Mouse (Mus musculus): ENCODE results near the gene Plpp6.
"Not testable (repeated sequence)": the region's sequence is repeated elsewhere in the genome, so short reads cannot be mapped to it uniquely, and the experiment has no call there.

Gene Plpp6

DNA sequence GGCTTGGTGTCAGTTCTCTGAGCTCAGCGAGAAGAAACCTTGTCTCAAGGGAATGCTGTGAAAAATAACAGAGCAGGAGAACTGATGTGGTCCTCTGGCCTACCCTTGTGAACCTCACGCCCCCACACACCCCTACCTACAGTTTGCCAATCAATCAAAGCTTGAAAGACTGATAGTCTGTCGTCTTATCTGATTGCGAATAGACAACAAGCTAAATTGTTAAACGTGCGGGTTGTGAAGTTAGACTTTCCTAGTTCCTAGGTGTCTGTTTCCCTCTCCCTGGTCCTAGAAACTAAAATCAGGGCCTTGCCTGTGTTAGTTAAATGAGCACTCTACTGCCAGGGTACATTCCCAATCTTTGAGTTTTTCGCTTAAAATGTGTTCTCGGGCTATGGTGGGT is 25.8 kb downstream of the Plpp6 start:
- DNase-seq (ENCODE audit: low spot score), result no peak

DNA sequence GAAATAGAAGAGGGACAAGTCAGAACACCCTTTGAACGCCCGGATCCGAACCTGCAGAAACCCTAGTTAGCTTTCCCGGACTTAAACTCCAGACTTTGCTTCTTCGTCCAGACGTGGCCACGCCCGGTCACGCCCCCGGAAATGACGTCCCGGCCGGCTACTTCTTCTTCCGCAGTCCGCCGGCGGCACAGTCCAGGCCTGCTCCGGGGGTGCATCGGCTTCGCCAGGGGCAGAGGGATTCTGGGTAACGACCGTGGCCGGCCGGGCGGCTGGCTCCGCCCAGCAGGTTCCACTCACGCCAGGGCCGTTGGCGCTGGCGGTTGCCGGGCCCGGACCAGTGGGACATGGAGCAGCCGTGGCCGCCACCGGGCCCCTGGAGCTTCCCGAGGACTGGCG is 26.4 kb downstream of the Plpp6 start, which contains the start of gene Cdc37l1:
Cdc37l1 (plus strand) TSS at position 159 of the 396 bp plus-strand sequence.
- peak; percentile 88 for DNase-seq (ENCODE audit: low spot score)

DNA sequence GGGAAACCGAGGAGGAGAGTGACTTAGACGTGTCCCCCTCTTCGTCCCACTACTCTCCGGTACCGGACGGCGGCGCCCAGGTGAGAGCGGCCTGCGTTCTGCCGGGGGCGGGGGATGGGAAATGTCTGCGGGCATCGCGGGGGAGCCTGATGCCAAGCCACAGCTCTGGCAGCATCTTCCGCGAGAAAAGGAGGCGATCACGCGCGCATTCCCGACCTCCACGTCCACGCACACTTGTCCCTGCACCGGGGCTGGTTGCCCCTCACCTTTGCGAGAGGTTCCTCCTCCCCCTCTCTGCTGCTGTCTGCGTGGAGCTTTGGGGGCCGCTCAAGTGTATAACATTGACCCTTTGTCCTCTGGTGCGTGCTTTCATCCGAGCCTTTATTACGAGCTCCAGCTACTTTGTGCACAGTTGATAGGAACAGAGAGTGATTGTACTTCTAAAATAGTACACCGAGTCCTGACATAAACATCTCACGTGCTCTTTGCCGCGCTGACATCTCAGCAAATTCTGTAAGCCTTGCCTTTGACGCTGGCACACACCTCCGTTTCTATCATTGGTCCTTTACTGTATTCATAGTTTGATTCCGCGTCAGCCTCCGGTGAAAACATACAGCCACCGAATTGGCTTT is 27.0 kb downstream of the Plpp6 start:
- DNase-seq (ENCODE audit: low spot score), result no peak

DNA sequence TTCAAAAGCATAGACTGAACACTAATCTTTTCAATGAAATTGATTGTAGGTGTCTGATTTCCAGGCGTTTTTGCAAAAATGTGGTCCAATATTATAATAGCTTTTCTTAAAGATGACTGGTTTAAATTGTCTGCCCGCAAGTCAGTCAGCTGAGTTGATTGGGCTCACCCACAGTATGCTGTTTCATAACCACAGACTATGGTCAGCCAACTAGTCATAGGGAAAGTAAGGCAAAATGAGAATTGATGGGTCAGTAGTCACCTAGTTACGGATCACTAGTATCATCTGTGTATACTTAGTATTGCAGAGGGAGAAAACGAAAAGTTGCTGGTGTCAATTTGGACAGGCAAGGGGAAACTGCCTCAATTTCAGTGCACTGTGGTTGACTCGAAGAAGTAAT is 27.6 kb downstream of the Plpp6 start:
- DNase-seq (ENCODE audit: low spot score), result no peak

DNA sequence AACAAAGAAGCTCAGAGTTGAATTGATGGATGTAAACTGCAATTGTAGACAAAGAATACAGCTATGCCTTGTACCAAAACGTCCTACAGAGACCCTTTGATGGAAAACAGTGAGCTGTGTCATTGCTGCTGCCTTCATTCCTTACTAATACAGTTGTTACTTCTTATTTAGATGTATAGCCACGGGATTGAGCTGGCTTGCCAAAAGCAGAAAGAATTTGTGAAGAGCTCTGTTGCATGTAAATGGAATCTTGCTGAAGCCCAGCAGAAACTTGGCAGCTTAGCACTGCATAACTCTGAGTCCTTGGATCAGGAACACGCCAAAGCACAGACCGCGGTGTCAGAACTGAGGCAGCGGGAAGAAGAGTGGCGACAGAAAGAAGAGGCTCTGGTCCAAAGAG is 31.1 kb downstream of the Plpp6 start:
- no peak for DNase-seq (ENCODE audit: low spot score)

DNA sequence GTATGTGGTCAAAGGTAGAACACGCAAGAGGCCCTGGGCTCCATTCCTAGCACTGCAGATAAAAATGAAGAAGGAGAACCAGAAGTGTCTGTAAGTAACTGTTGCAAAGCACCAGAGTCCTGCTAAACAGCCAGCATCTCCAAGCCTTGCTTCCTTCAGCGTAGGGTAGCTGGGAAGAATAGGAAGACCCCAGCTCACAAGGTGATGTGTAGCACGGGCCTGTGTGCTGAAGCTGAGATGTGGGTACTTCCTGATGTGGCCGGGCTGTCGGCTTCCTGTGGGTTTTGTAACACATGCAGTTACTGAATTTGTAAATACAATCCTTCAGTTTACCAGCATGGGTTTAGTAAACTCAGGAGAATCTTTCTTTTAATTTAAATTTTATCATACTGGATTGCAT is 31.6 kb downstream of the Plpp6 start:
- DNase-seq (ENCODE audit: low spot score), result no peak

DNA sequence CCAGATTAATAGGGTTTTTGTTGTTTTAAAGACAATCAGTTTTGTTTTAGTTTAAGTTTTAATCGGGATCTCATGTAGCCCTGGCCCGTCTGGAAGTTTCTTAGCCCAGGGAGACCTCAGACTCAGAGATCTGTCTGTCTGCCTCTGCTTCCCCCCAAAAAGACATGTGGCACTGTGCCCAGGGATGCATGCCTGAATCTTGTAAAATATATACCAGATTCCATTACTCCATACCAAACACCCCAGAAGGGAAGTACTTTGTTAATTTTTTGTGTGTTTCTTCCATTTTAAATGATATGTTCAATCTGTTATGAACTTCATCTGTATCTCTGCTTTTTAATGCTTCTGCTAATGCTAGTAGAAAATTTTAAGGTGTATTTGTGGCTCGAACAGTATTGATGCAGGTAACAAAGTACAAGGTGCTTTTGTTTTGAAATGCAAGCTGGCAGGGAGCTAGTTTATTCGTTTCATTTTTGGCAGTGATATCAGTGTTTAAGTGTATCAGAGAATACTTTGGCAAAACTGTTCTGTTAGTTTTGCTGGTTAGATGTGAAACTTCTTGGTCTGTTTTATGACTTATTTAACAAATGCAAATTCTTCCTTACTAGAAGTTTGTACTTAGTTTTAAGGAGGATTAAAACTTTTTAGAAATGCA is 34.4 kb downstream of the Plpp6 start:
- DNase-seq (ENCODE audit: low spot score), result no peak

DNA sequence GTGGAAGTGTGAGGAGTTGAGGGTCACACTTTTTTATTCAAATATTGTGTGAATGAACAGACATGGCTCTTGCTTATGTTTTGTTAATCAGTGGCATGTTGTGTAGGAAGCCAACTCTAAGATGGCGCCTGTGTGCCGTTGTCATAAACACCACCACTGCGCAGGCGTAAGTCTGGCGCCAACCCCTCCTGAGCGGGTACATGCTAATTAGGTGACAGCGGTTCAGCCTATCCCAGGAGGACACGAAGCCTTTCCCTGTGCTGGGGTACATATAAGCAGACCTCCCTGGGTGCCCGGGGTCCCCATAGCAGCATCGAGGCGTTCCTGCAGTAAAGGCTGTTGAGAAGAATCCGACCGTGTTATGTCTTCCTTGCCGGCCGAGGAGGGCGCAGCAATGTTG is 36.6 kb downstream of the Plpp6 start:
- not testable (repeated sequence) for DNase-seq (ENCODE audit: low spot score)

DNA sequence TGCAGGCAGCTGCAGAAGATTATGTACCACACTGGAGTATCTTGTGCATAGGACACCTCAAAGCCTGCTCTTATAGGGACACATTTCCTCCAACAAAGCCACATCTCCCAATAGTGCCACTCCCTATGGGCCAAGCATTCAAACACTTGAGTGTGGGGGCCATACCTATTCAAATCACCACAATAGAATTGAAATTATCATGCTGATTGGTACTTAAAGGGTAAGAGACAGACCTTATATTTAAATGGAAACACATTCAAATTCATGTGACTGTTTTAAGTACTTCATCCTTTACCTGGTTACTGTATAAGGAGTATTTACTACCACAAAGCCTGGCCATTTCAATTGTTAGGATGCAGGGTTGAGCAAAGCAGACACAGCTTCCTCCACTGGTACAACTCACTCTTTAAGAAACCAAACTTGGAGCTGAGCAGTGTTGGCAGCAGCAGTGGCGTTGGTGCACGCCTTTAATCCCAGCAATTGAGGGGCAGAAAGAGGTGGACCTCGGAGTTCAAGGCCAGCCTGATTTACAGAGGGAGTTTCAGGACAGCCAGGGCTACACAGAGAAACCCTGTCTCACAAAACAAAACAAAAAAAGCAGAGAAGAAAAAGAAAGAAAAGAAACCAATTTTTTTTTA is 44.4 kb downstream of the Plpp6 start:
- no peak for DNase-seq (ENCODE audit: low spot score)

DNA sequence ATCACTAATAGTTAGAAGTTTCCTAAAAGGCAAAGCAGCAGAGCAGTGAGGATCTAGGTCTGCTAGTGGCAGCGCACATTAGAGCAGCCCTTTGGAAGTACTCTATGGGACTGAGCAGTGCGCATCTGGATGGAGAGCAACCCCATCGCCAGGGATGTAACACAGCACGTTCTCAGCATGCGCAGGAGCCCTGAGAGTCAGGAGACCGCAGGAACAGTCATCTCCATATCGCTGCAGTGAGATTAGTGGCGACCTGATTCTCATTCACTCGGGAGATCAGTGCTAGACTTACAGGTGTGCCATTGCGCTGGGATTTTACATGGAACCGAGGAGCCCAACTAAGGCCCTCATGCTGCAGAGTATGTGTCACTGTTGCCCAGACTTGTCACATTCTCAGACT is 45.3 kb downstream of the Plpp6 start:
- no peak for DNase-seq (ENCODE audit: low spot score)

DNA sequence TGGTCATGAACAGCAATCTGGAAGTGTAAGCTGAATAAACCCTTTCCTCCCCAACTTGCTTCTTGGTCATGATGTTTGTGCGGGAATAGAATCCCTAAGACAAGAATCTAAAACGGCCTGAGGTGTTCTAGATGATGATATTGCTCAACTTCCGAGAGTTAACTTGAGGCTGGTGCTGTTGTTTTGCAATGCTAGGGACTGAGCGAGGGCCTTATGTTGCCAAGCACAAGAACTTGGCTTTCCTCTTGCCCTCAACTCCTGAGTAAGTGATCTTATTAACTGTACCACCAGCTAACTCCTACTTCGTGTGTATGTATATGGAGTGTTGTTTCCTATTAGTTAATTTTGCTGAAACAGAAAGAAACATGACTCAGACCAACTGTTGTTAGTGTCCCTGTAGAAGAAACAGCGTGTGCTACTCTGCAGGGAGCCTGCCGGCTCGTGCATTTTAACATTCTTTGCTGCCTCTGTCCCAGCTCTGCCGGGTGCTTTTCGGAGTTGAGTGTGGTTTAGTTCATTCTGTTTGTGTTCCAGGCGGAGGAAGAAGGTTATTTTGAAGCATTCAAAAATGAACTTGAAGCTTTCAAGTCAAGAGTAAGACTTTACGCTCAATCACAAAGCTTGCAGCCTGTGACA is 47.7 kb downstream of the Plpp6 start:
- DNase-seq (ENCODE audit: low spot score), result no peak

DNA sequence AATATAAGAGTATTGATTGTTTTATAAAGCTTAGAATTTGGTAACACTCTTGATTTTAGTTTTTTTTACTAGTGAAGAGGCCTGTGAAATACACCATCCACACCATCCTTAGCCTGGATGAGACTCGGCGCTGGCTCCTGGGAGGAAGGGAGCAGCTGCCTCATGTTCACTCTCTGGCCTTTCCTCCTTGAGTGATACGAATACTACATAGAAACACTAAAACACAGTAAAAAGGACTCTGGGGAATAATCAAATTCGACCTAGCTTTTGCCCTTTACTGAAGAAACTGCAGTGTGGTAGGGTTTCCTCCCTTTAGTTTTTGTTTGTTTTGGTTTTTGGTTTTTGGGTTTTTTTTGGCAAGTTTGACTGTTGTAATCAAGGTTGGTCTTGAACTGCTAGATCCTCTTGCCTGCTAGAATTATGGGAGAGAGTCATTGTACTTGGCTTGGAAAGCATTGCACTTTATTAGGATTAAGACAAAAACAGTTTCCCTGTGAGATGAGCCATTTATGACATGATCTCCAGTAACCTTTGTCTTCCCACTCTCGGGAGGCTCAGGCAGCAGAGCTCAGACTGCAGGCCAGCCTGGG is 50.8 kb downstream of the Plpp6 start:
- no peak for DNase-seq (ENCODE audit: low spot score)

DNA sequence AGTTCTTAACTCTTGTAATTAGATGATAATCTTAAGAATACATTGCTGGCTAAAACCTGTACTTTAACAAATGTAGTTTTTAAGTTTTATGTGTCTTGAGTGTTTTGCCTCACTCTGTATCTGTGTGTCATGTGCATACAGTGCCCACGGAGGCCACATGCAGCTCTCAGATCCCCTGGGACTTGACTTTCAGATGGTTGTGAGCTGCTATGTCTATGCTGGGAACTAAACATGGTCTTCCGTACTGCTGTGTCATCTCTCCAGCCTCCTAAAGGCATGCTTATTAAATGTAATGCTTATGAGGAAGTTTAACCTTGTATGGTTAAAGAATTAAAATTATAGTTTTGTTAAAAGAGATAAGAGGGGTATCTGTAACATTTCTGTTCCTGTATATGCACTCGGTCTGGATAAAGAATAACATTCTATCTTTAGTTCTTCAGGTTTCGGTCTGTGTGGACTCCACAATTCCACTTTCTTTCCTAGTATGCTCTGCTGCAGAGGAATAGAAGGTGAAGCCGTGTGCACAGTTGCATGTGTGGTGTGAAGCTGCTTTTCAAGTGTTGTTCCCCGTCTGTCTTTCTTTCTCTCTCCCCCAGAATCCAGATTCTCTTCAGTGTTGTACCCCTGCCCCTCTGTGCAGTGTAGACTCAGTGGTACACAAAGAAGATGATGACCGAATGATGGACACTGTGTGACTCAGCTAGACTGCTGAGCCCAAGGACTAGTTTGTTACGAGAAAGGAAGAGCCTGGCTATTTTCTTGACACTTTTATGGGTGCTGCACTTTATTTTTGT is 51.9 kb downstream of the Plpp6 start:
- no peak for DNase-seq (ENCODE audit: low spot score)

DNA sequence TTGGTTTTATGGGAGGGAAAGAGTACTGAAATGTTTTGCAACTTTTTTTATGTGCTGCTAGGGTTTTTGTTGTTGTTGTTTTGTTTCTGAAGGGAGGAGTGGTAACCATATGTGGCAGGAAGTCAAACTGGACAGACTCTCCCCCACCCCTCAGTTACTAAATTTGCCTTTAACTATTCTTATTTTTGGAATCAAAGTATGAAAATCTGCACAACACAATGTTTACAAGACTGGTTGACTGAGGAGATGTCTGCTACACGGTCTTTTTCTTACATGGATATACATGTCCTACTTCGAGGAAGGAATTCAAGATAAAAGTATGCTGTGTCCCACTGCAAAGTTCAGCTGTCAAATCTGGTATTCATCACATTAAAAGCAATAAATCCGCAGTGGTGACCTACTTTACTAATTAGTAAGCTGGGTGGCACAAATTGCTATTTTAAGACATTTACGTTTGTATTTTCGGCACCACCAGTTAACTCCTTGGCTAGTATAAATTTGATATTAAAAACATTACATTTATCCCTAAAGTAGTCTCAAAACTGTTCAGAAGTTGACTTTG is 52.5 kb downstream of the Plpp6 start:
- no peak for DNase-seq (ENCODE audit: low spot score)
